Mouse (Mus musculus): ENCODE measurements around the gene Ust. TPM values are rescaled to one million over a fixed set of nuclear protein-coding genes. Genes with fewer than 3 reads are reported as not detected.

The Ust gene
- total and polyA plus RNA-seq, 3 experiments, result 1.1 to 1.7 (median 1.6) TPM

GRCm38 (mm10) chr10:8226650-8227049 is 292.0 kb downstream of the Ust start:
- H3K36me3 ChIP-seq (ENCODE audit: control insufficient read depth, insufficient read depth, low read length), result no peaks in the 10 kb centered on the region
- intact Hi-C loops (cut with DNase I), result no loop called here

DNA sequence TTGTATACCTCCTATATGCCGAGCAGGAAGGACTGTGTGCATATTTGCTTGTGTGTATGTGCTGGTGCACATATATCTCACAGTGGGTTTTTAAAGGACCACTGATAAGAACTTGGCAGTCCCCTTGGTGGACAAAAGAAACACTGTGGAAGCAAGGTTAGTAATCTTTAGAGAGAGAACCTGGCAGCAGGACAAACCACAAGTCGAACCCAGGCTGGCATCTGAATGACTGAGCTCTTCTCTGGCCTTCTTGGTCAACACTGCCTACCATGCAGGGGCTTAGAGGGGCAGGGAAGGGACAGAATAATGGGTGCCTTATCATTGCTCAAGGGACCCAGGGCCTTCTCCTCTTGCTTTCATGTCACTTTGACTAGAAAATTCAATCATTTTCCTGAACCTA is 294.0 kb downstream of the Ust start:
- Histone ChIP-seq H3K79me2 (replicated peaks; ENCODE audit: control insufficient read depth, insufficient read depth, low read length) (no peaks in the 10 kb centered on the region), H3K36me3 (ENCODE audit: control insufficient read depth, insufficient read depth, low read length) (no peaks in the 10 kb centered on the region), H3K9ac (ENCODE audit: low read depth, low read length) (no peak overlapping the region), H3K4me1 (ENCODE audit: control insufficient read depth, insufficient read depth, low read length) (no peaks in the 10 kb centered on the region), H3K4me3 (no peak overlapping the region), H3K27ac (no peak overlapping the region), H3K27me3 (ENCODE audit: control insufficient read depth, insufficient read depth, low read length) (no peaks in the 10 kb centered on the region)
- WGBS, result 52% methylated on average over 2 of the region's 2 CpGs
- no peak for DNase-seq
- TF ChIP-seq EP300 (IDR thresholded peaks at IDR 0.05; ENCODE audit: insufficient read depth, low read depth, low read length) (no peak), POLR2A (IDR thresholded peaks at IDR 0.05; ENCODE audit: insufficient read depth, low read depth, low read length) (no peak), CTCF (IDR thresholded peaks at IDR 0.05) (no peak)
- intact Hi-C loops (cut with DNase I), result no loop called here

More at GRCm38 (mm10) chr10:8226650-8227049, 292.0 kb downstream of the Ust start:
- 71% methylated on average over 3 of the region's 3 CpGs for WGBS
- no peak overlapping the region for H3K27ac ChIP-seq
- TF ChIP-seq EP300 (IDR thresholded peaks at IDR 0.05; ENCODE audit: insufficient read depth, low read depth, low read length) (no peak), CTCF (IDR thresholded peaks at IDR 0.05) (no peak), POLR2A (IDR thresholded peaks at IDR 0.05; ENCODE audit: insufficient read depth, low read depth, low read length) (no peak)
- H3K9ac ChIP-seq (ENCODE audit: low read depth, low read length), result no peak overlapping the region
- no peak overlapping the region for H3K4me3 ChIP-seq
- no peaks in the 10 kb centered on the region for H3K27me3 ChIP-seq (ENCODE audit: control insufficient read depth, insufficient read depth, low read length)
- H3K79me2 ChIP-seq (replicated peaks; ENCODE audit: control insufficient read depth, insufficient read depth, low read length), result no peaks in the 10 kb centered on the region
- H3K4me1 ChIP-seq (ENCODE audit: control insufficient read depth, insufficient read depth, low read length), result no peaks in the 10 kb centered on the region
- no peak for DNase-seq

DNA sequence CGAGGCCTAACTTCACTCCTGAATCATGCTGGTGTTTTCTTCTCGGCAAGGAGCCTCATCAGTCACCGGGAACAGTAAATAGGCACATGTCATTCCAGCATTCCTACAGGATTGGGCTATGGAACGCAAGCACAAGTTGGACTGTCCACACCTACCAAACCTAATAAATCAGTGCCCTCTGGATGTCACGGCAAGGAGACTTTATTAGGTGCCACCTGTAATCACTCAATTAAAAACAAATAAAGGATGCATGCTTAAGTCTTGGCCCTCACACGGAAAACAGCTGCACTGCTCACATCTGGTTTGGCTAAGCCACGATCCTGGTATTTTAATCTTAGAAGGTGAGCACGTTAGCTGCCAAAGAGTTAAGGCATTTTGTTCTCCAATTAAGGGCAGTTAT is 294.6 kb downstream of the Ust start:
- intact Hi-C loops (cut with DNase I), result no loop called here
- no peak for TF ChIP-seq POLR2A (IDR thresholded peaks at IDR 0.05; ENCODE audit: insufficient read depth, low read depth, low read length)
- TF ChIP-seq CTCF (IDR thresholded peaks at IDR 0.05), result no peak
- TF ChIP-seq EP300 (IDR thresholded peaks at IDR 0.05; ENCODE audit: insufficient read depth, low read depth, low read length), result no peak
- H3K27me3 ChIP-seq (ENCODE audit: control insufficient read depth, insufficient read depth, low read length), result no peaks in the 10 kb centered on the region
- H3K9ac ChIP-seq (ENCODE audit: low read depth, low read length), result no peak overlapping the region
- WGBS, result 67% methylated on average over 8 of the region's 8 CpGs
- H3K4me3 ChIP-seq, result no peak overlapping the region
- no peaks in the 10 kb centered on the region for H3K79me2 ChIP-seq (replicated peaks; ENCODE audit: control insufficient read depth, insufficient read depth, low read length)
- no peak overlapping the region for H3K27ac ChIP-seq
- H3K36me3 ChIP-seq (ENCODE audit: control insufficient read depth, insufficient read depth, low read length), result no peaks in the 10 kb centered on the region
- no peaks in the 10 kb centered on the region for H3K4me1 ChIP-seq (ENCODE audit: control insufficient read depth, insufficient read depth, low read length)
- no peak for DNase-seq

GRCm38 (mm10) chr10:8216946-8217345 is 301.7 kb downstream of the Ust start:
- Histone ChIP-seq H3K27me3 (ENCODE audit: control insufficient read depth, insufficient read depth, low read length) (no peaks in the 10 kb centered on the region), H3K9ac (ENCODE audit: low read depth, low read length) (no peak overlapping the region), H3K36me3 (ENCODE audit: control insufficient read depth, insufficient read depth, low read length) (no peaks in the 10 kb centered on the region), H3K4me3 (no peak overlapping the region), H3K27ac (no peak overlapping the region), H3K79me2 (replicated peaks; ENCODE audit: control insufficient read depth, insufficient read depth, low read length) (no peaks in the 10 kb centered on the region), H3K4me1 (ENCODE audit: control insufficient read depth, insufficient read depth, low read length) (no peaks in the 10 kb centered on the region)
- TF ChIP-seq CTCF (IDR thresholded peaks at IDR 0.05) (no peak), EP300 (IDR thresholded peaks at IDR 0.05; ENCODE audit: insufficient read depth, low read depth, low read length) (no peak), POLR2A (IDR thresholded peaks at IDR 0.05; ENCODE audit: insufficient read depth, low read depth, low read length) (no peak)
- DNase-seq, result no peak
- intact Hi-C loops (cut with DNase I), result no loop called here
- WGBS, result 30% methylated on average over 8 of the region's 8 CpGs

DNA sequence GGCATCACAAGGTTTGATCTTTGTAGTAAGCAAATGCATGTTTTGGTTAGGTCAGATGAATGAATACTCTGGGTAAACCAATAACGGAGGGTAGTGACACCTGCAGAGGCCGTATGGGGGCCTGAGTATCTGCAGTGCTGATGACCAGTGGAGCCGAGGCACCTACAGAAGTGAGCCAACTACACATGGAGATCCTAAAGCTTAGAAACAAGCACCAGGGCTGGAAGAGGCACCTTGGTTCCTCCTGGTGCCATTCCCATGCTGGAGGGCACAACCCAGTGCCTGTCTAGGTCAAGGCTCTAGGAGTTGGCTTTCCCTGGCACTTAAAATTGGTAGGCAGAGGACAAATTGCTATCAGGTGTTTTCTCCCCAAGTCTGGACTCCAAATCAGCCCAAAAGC is 303.4 kb downstream of the Ust start:
- Histone ChIP-seq H3K4me1 (ENCODE audit: control insufficient read depth, insufficient read depth, low read length) (no peaks in the 10 kb centered on the region), H3K36me3 (ENCODE audit: control insufficient read depth, insufficient read depth, low read length) (no peaks in the 10 kb centered on the region), H3K27ac (no peak overlapping the region), H3K4me3 (no peak overlapping the region), H3K27me3 (ENCODE audit: control insufficient read depth, insufficient read depth, low read length) (no peaks in the 10 kb centered on the region), H3K79me2 (replicated peaks; ENCODE audit: control insufficient read depth, insufficient read depth, low read length) (no peaks in the 10 kb centered on the region), H3K9ac (ENCODE audit: low read depth, low read length) (no peak overlapping the region)
- intact Hi-C loops (cut with DNase I), result no loop called here
- TF ChIP-seq POLR2A (IDR thresholded peaks at IDR 0.05; ENCODE audit: insufficient read depth, low read depth, low read length), result no peak
- no peak for TF ChIP-seq EP300 (IDR thresholded peaks at IDR 0.05; ENCODE audit: insufficient read depth, low read depth, low read length)
- TF ChIP-seq CTCF (IDR thresholded peaks at IDR 0.05), result no peak
- WGBS, result 83% methylated on average over 3 of the region's 3 CpGs
- DNase-seq, result no peak

DNA sequence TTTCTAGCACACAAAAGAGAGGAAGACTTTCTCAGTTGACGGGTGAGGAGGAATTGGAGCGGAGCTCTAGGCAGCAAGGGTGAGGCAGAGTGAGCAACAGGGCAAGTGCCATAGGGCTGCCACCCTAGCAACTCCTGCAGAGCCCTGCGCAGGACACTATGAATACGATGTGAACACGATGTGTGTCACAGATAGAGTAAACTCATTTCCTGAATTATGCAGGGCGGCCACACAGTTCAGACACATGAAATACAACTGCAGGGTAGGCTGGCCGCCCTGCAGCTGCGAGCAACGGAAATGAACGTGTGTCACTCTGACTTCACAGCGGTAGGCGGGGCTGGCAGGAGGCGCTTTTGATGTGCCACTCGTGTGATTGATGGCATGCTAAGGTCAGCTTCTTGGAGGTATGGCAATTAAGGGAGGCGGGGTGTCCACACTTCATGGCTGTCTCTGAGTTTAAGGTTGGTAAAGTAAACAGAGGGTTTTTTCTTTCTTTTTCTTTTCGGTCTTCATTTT is 304.7 kb downstream of the Ust start:
- intact Hi-C loops (cut with DNase I), result no loop called here
- no peak overlapping the region for H3K27ac ChIP-seq
- H3K4me3 ChIP-seq, result no peak overlapping the region
- TF ChIP-seq CTCF (IDR thresholded peaks at IDR 0.05) (no peak), EP300 (IDR thresholded peaks at IDR 0.05; ENCODE audit: insufficient read depth, low read depth, low read length) (no peak), POLR2A (IDR thresholded peaks at IDR 0.05; ENCODE audit: insufficient read depth, low read depth, low read length) (no peak)
- no peaks in the 10 kb centered on the region for H3K4me1 ChIP-seq (ENCODE audit: control insufficient read depth, insufficient read depth, low read length)
- H3K79me2 ChIP-seq (replicated peaks; ENCODE audit: control insufficient read depth, insufficient read depth, low read length), result no peaks in the 10 kb centered on the region
- no peak overlapping the region for H3K9ac ChIP-seq (ENCODE audit: low read depth, low read length)
- WGBS, result 48% methylated on average over 16 of the region's 16 CpGs
- H3K27me3 ChIP-seq (ENCODE audit: control insufficient read depth, insufficient read depth, low read length), result no peaks in the 10 kb centered on the region
- peak in 1 of 2 experiments; percentile 31 for DNase-seq
- no peaks in the 10 kb centered on the region for H3K36me3 ChIP-seq (ENCODE audit: control insufficient read depth, insufficient read depth, low read length)

Data from heart, adult 2 months (tissue).